Mouse (Mus musculus): ENCODE data around the gene Tmem216. TPM values are rescaled to one million over a fixed set of nuclear protein-coding genes. Genes with fewer than 3 reads are reported as not detected.

Tmem216 gene
- 21.1 and 55.6 TPM in 2 replicates for polyA plus RNA-seq (2012; rRNA removed; ENCODE audit: low replicate concordance)

GRCm38 (mm10) chr19:10555624-10556510 is at the start of gene Tmem216:
Gene Tmem216 (minus strand): TSS chr19:10556238.

GRCm38 (mm10) chr19:10605293-10605900 is 49.4 kb upstream of the Tmem216 start, which contains the start of the genes Ddb1 and Tkfc:
Gene Ddb1 (plus strand): TSS chr19:10605327.
Gene Tkfc (minus strand): TSS chr19:10605654.

GRCm38 (mm10) chr19:10576690-10577561 is 20.9 kb upstream of the Tmem216 start, which contains the start of the genes Cyb561a3 and Tmem138:
Gene Cyb561a3 (plus strand): TSS chr19:10577172.
Gene Tmem138 (minus strand): TSS chr19:10577362.

GRCm38 (mm10) chr19:10525910-10526309 is 30.1 kb downstream of the Tmem216 start, which contains the start of gene Sdhaf2:
Gene Sdhaf2 (minus strand): TSS chr19:10526142.

GRCm38 (mm10) chr19:10525106-10525901 is 30.7 kb downstream of the Tmem216 start, which contains the start of gene Cpsf7:
Gene Cpsf7 (plus strand): TSS chr19:10525266.

Other genes with a start within 250 kb of the Tmem216 start
- gene Syt7, start 167.1 kb downstream of the Tmem216 start, polyA plus RNA-seq (2012; rRNA removed; ENCODE audit: low replicate concordance) = 3.6 and 3.8 TPM in 2 replicates
- gene Lrrc10b, start 98.8 kb downstream of the Tmem216 start, polyA plus RNA-seq (2012; rRNA removed; ENCODE audit: low replicate concordance) = 0.63 and 1.8 TPM in 2 replicates
- gene Ppp1r32, start 73.3 kb downstream of the Tmem216 start, polyA plus RNA-seq (2012; rRNA removed; ENCODE audit: low replicate concordance) = 0.22 and 0.73 TPM in 2 replicates
- gene Cpsf7, start 31.0 kb downstream of the Tmem216 start, polyA plus RNA-seq (2012; rRNA removed; ENCODE audit: low replicate concordance) = 34.0 and 45.2 TPM in 2 replicates
- gene Sdhaf2, start 30.1 kb downstream of the Tmem216 start, polyA plus RNA-seq (2012; rRNA removed; ENCODE audit: low replicate concordance) = 16.4 and 43.7 TPM in 2 replicates
- 92.5 and 94.4 TPM in 2 replicates for gene Cyb561a3, start 20.9 kb upstream of the Tmem216 start, polyA plus RNA-seq (2012; rRNA removed; ENCODE audit: low replicate concordance)
- gene Tmem138, start 21.1 kb upstream of the Tmem216 start, polyA plus RNA-seq (2012; rRNA removed; ENCODE audit: low replicate concordance) = 8.3 and 17.2 TPM in 2 replicates
- 85.3 and 152 TPM in 2 replicates for gene Ddb1, start 49.1 kb upstream of the Tmem216 start, polyA plus RNA-seq (2012; rRNA removed; ENCODE audit: low replicate concordance)
- gene Tkfc, start 49.4 kb upstream of the Tmem216 start, polyA plus RNA-seq (2012; rRNA removed; ENCODE audit: low replicate concordance) = 12.8 and 15.2 TPM in 2 replicates
- gene Vwce, start 78.0 kb upstream of the Tmem216 start, polyA plus RNA-seq (2012; rRNA removed; ENCODE audit: low replicate concordance) = 0.14 and 0.24 TPM in 2 replicates
- not detected in 2 replicates for gene Pga5, start 121.8 kb upstream of the Tmem216 start, polyA plus RNA-seq (2012; rRNA removed; ENCODE audit: low replicate concordance)
- 32.3 and 38.6 TPM in 2 replicates for gene Vps37c, start 132.5 kb upstream of the Tmem216 start, polyA plus RNA-seq (2012; rRNA removed; ENCODE audit: low replicate concordance)
- 23.5 and 40.4 TPM in 2 replicates for gene Cd5, start 182.8 kb upstream of the Tmem216 start, polyA plus RNA-seq (2012; rRNA removed; ENCODE audit: low replicate concordance)